Mouse (Mus musculus): ENCODE measurements at regions not wholly inside any gene's neighbourhood (a gene's known extent, or its start where the extent isn't known, plus 50 kb on each side); places are given as distances from the start of the nearest gene placed in this dataset.

DNA sequence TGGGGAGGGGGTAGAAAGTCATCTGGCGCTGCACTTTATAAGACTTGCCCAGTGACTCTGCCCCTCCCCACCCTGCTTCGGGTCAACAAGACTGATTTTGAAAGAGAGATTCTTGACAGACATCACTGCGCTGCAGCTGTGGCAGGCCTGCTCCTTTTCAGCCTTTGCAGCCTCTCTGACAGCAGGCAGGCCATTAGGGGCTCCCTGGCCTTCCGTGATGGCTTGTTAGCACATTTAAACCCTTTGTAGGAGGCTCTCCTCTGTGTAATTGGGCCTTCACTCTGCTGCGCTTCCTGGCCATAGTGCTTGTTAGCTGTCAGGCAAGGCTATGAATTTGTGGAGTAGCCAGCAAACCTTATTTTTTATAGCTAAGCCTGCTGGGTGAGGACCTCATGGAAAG, 232.3 kb upstream of the Wscd1 start:
- no peak for DNase-seq

- DNase-seq = no peak
Observed at GRCm38 (mm10) chr11:71527691-71528090, 222.0 kb upstream of the Wscd1 start.

GRCm38 (mm10) chr11:71528588-71528987, 221.1 kb upstream of the Wscd1 start:
- DNase-seq = no peak

GRCm38 (mm10) chr11:71541178-71541845, 208.4 kb upstream of the Wscd1 start:
- DNase-seq = peak; percentile 8

- DNase-seq = no peak
Observed at GRCm38 (mm10) chr11:71557412-71557811, 192.3 kb upstream of the Wscd1 start.

- no peak for DNase-seq
Observed at GRCm38 (mm10) chr11:71564831-71565230, 184.9 kb upstream of the Wscd1 start.

DNA sequence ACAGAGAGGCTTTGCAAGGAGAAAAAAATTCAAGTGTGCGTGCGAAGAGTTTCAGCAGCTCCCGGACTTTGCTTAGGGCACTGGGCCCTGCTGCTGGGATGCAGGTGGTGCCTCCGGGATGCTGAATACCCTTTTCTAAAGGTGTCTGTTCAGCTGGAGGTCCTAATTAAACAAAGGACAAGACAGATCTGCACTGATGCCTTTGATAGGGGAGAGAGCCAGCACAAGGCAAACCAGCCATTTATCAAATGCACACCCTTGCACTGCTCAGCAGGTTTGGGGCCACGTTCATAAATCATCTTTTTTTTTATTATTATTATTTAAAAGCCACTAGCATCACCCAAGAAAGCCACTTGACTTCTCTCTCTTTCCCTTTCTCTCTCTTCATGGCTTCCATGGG, 172.9 kb upstream of the Wscd1 start:
- no peak for DNase-seq

DNA sequence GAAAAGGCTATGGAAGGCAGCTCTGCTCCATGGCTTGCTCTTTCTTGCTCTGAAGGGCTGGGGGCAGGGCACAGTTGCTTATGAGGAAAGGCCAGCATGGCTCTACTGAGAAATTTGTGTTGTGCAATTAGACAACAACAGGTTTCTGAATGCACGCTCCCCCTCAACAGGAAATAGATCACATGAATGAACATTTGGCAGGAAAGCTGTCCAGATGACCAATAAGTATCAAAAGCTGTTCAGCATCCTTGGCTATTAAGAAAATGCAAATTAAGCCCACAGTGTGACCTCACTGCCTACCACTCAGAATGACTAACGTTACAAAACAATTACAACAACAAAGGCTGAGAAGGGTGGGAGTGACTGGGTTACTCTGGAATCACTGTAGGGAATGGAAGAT, 167.9 kb upstream of the Wscd1 start:
- DNase-seq = no peak

DNA sequence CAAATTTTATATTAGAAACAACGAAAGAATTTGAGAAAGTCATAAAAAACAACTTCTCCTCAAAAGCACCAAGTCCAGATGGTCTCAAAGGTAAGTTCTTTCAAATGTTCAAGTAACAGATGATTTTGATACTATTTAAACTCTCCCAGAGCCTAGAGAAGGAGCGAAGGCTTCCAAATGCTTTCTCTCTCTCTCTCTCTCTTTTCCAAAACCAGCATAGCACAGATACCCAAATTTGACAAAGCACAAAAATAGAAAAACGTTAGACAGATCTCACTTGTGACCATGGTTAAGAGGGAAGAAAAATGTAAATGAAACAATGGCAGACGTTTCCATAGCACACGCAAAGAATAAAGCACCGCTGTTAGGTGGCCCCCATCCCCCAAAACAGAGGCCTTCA, 158.7 kb upstream of the Wscd1 start:
- no peak for DNase-seq

- no peak for DNase-seq
Observed at GRCm38 (mm10) chr11:71594250-71594847, 155.4 kb upstream of the Wscd1 start.

DNA sequence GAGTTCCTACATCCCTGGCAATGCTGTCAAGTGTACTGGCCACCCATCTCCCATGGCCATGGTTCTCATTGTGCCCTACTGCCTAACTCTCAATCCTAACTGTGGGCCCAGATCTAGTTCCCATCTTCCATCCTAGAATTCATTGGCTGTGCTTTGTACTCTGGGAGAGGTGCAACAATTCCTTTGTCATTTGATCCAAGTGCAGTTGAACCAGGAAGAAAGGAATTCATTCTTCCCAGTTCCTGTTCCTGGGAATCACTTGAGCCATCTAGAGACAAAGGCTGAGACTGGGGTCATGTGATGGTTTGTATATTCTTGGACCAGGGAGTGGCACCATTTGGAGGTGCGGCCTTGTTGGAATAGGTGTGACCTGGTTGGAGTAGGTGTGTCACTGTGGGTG, 152.0 kb upstream of the Wscd1 start:
- no peak for DNase-seq

GRCm38 (mm10) chr11:71610782-71611181, 138.9 kb upstream of the Wscd1 start:
- DNase-seq = no peak

GRCm38 (mm10) chr11:71615526-71615925, 134.2 kb upstream of the Wscd1 start:
- DNase-seq = no peak

- no peak for DNase-seq
Observed at GRCm38 (mm10) chr11:71625501-71626191, 124.1 kb upstream of the Wscd1 start.

DNA sequence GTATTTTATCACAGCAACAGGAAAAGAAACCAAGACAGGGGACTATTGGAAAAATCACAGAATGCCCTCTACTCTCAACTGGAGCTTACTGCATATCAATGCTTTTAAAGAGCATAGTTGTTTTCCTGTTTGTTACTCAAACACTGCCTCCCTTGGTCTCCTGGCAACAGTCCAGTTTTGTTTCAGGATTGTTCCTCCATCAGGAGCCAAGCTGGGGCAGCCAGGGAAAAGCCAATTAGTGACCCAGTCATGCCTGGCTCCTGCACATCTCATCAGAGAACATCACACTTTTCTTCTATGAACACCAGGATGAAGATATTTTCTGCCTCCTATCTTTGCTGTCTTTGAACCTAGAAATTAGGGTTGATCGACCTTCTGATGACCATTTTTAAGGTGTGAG, 113.6 kb upstream of the Wscd1 start:
- DNase-seq = no peak

DNA sequence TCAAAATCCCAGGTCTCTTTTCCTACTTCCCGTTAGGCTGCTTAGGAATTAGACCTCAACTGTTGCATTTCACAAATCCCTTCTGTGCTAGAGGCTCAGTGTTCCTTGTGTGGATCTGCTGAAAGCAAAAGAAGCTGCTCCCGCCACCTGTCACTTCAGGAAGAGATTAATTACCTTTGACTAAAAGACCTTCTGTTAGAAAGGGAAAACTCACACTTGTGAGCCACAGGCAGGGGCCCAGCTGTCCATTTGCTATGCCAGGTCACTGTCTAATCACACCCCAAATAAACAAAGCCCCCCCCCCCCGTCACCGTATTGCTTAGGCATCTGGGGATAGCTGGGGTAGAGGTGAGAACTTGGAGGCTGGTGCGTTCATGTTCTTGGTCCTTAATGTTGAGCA, 112.9 kb upstream of the Wscd1 start:
- no peak for DNase-seq

DNA sequence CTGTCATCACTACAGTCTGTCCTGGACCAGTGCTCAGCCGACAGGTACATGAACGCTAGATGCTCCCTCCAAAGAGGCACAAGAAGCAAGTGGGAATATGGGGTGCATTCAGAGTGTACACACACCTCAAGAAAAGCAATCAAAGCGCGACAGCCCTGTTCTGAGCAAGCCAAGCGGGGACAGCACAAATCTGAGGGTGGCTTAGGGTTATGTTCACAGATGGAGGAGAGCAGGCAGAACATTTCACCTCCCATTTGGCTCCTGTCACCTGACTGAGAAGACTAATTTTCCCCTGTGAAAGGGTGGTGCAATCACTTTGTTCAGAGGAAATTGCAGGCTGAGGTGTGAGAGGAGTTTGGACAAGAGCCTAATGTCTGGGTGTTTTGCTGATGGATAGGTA, 106.8 kb upstream of the Wscd1 start:
- DNase-seq = no peak

- DNase-seq = no peak
Observed at GRCm38 (mm10) chr11:71651756-71652380, 97.9 kb upstream of the Wscd1 start.

- no peak for DNase-seq
Observed at GRCm38 (mm10) chr11:71652381-71652775, 97.3 kb upstream of the Wscd1 start.

DNA sequence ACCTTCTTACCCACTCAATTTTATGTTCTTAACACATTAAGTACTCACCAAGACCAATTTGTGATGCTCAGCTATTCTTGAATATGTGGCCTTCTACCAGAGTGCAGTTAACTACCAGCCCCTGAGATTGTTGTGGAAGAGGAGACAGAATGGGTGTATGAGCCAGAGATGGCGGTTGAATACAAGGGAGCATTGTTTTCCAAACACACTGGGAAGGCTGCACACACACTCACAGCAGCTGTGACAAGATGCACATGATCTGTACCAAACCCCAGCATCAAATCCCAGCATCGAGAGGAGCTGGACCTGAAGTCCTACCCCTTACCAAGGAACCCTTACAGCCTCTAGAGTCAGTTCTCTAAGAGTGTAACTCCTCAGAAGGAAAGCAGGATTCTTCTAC, 91.4 kb upstream of the Wscd1 start:
- no peak for DNase-seq

DNA sequence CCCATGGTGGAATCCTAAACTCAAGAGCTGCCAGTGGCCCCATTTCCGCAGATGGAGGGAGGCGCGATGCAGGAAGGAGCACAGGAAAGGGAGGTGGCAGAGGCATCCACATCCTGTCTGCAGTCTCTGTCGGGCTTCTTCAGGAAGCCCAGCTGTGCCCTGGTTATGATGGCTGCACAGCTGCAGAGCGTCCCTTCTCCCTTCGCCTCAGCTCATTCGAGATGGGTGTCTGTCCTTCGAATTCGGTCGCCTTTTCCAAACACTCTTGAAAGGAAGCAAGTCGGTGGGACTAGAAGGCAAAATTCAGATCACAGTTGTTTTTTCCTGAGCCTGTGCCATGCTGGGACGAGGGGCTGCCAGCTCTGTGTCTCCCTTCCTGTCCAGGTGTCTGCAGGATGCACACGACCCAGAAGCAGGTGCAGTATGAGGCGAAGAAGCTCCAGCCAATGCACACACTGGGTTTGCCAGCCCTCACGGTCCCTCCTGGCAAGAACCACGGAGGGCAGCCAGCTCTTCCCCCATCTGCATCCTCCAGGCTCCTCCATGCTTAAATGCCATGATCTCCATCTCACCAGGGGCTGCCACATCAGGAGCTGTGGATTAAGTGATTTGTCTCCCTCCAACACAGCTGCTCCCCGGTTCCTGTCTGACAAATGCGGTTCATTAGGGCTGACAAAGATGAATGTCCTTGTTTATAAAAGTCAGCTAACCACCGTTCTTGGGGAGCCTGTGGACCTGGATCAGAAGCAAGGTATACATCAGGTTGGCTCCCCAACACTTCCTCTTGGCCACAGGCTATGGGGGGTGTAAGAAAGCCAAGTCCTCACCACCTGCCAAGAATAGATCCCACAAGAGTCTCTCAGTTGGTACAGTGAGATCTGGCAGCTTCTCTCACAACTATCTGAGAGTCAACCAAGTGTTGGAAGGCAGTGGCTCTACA, 79.3 kb upstream of the Wscd1 start:
- DNase-seq = no peak

DNA sequence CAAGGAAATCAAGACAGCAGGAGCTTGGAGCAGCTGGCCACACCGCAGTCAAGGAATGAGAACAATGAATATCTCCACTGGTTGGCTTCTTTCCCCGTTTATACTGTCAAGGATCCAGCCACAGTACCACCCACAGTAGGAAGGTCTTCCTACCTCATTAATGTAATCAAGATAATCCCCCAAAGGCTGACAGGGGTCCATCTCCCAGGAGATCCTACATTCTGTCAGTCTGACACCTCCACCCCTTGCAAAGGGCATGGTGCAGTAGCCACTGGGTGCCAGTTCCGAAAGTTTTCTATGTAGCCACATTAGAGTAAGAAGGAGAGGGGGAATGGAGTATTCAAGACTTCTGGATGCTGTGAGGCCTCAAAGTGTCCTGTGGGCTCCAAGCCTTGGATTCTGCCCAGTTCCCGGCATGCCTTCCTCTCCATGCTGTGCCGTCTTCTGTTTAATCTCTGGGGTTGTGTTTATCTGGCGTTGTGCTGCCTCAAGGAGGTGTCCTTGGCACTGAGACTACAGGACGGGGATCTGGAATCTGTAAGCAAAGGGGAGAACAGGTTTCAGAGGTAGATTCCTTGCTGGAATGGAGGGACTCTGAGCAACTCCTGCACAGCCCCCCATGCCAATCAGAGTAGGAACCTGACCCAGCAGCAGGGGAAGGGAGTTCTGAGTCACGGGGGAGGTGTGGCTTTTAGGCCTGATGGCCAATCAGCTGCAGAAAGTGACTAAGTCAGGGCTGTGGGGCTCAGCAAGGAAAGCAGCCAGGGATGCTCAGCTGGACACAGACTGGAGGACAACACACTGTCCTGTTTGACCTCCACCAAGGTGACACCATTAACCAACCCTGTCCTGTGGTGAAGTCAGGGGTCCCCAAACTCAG, 77.3 kb upstream of the Wscd1 start:
- no peak for DNase-seq
